Mouse (Mus musculus) heart, embryonic 14.5 days (tissue): ENCODE measurements at regions not wholly inside any gene's neighbourhood (a gene's known extent, or its start where the extent isn't known, plus 50 kb on each side); places are given as distances from the start of the nearest gene placed in this dataset.

Experiments
- ATAC-seq: fragments of 200-750 bp; cut with Nextera tagmentation; 2 replicates; pipeline ENCODE4 v1.8.0; 2017; ENCODE audit warnings: low read depth, moderate TSS enrichment; ENCODE audit not compliant: insufficient number of reproducible peaks, insufficient read depth, low FRiP score
- H3K27ac ChIP-seq, 2 experiments: fragments of 200-500 bp in 1 of 2; fragments of 300-500 bp in 1 of 2; sonication (generic) in 1 of 2; replicated peaks in 1 of 2; 2 replicates each; pipeline ENCODE4 v1.5.1; 2012 to 2014; ENCODE audit warnings: low read depth in 2 of 2, low read length in 2 of 2, control low read depth in 1 of 2, mild to moderate bottlenecking in 1 of 2, mixed read lengths in 1 of 2; ENCODE audit not compliant: control insufficient read depth in 1 of 2, insufficient read depth in 1 of 2
- H3K27me3 ChIP-seq: fragments of 300-500 bp; sonication (generic); 2 replicates; pipeline ENCODE4 v1.6.1; 2014; ENCODE audit warnings: mild to moderate bottlenecking, low read length, control low read depth; ENCODE audit not compliant: control insufficient read depth, insufficient read depth
- H3K36me3 ChIP-seq: fragments of 300-500 bp; sonication (generic); 2 replicates; pipeline ENCODE4 v1.6.1; 2014; ENCODE audit warnings: mild to moderate bottlenecking, control low read depth, low read length, mixed read lengths; ENCODE audit not compliant: control insufficient read depth, insufficient read depth
- H3K4me1 ChIP-seq, 2 experiments: fragments of 200-500 bp in 1 of 2; fragments of 300-500 bp in 1 of 2; sonication (generic) in 1 of 2; 2 replicates each; pipeline ENCODE4 v1.6.1; 2012 to 2014; ENCODE audit warnings: low read length in 2 of 2, control low read depth in 1 of 2, mixed read lengths in 1 of 2; ENCODE audit not compliant: control insufficient read depth in 2 of 2, insufficient read depth in 2 of 2
- H3K4me2 ChIP-seq: fragments of 300-500 bp; sonication (generic); 2 replicates; pipeline ENCODE4 v1.6.1; 2014; ENCODE audit warnings: mild to moderate bottlenecking, low read length
- H3K4me3 ChIP-seq, 2 experiments: fragments of 200-500 bp in 1 of 2; fragments of 300-500 bp in 1 of 2; sonication (generic) in 1 of 2; 2 replicates each; pipeline ENCODE4 v1.5.1; 2012 to 2014; ENCODE audit warnings: low read length in 2 of 2, mild to moderate bottlenecking in 2 of 2, control low read depth in 1 of 2, low read depth in 1 of 2, moderate library complexity in 1 of 2; ENCODE audit not compliant: control insufficient read depth in 1 of 2, insufficient read depth in 1 of 2
- H3K9ac ChIP-seq: fragments of 300-500 bp; sonication (generic); 2 replicates; pipeline ENCODE4 v1.6.1; 2014; ENCODE audit warnings: mild to moderate bottlenecking, low read length
- H3K9me3 ChIP-seq: fragments of 300-500 bp; sonication (generic); 2 replicates; pipeline ENCODE4 v1.6.1; 2016; ENCODE audit warnings: low read length, control low read depth; ENCODE audit not compliant: control insufficient read depth
- WGBS: fragments of 180-500 bp; shearing (Covaris S2); extraction: QIAGEN DNeasy Blood & Tissue Kit; methylation state at CpG from one replicate; pipeline ENCODE4 v1.1.7; 2014; 5-methylcytosine and 5-hydroxymethylcytosine counted together

GRCm38 (mm10) chr10:117941266-117941651 lies 95.4 kb upstream of the Rap1b start:
- H3K9me3 ChIP-seq, result no peaks in the 10 kb centered on the region
- no peaks in the 10 kb centered on the region for H3K36me3 ChIP-seq
- no peaks in the 10 kb centered on the region for H3K27me3 ChIP-seq
- H3K27ac ChIP-seq, result peak overlapping the region; percentile 68 to 71
- WGBS, result 70% methylated on average over 3 of the region's 3 CpGs
- peak overlapping the region; percentile 45 for H3K4me2 ChIP-seq
- H3K4me3 ChIP-seq, result no peak overlapping the region
- ATAC-seq, result no peak
- H3K9ac ChIP-seq, result no peak overlapping the region
- peaks cover 12 to 31% of the 10 kb centered on the region in 2 experiments for H3K4me1 ChIP-seq

DNA sequence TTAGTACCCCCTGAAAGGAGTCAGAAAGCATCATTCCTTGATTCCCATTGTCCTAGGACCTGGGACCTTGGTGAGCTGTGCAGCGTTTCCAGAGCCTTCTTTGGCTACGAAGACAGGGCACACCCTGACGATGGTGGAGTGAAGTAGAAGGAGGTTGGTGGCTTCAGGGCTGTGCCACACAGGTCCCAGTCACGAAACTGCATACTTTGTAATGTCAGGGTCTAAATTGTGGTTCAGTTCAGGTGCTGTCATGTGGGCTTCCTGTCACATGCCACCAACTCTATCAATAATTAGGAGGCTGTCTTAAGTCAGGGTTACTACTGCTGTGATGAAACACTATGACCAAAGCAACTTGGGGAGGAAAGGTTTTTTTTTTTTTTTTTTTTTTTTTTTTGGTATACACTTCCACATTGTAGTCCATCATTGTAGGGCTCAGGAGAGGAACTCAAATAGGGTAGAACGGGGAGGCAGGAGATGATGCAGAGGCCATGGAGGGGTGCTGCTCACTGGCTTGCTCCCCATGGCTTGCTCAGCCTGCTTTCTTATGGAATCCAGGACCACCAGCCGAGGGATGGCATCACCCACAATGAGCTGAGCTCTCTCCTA lies 98.0 kb upstream of the Rap1b start:
- Histone ChIP-seq H3K4me3 (no peak overlapping the region), H3K27me3 (no peaks in the 10 kb centered on the region), H3K4me2 (no peak overlapping the region), H3K9me3 (no peaks in the 10 kb centered on the region), H3K27ac (no peak overlapping the region), H3K4me1 (peaks cover 25 to 31% of the 10 kb centered on the region in 2 experiments), H3K36me3 (no peaks in the 10 kb centered on the region), H3K9ac (no peak overlapping the region)
- WGBS, result 86% methylated on average over 6 of the region's 6 CpGs
- ATAC-seq, result no peak

DNA sequence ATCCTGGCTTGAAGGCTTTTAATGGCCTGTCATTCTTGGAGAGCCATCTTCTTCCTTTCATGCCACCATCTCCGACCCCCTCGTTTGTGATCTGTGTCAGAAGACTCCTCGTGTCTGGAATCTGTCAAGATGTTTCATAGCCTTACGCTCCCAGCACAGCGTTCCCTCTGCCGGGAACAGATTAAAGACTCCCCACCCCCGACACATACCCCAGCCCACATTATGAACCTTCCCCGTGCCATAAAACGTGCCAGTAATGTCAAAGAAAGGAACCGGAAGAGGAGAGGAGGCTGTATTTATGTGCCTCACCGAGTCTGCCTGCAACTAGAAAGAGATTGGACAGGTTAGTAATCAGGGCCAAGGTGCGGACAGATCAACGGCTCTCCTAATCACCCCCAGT lies 101.4 kb upstream of the Rap1b start:
- peak overlapping the region; percentile 54 for H3K4me2 ChIP-seq
- no peak overlapping the region for H3K9ac ChIP-seq
- H3K27me3 ChIP-seq, result no peaks in the 10 kb centered on the region
- ATAC-seq, result no peak
- WGBS, result 12% methylated on average over 13 of the region's 13 CpGs
- no peak overlapping the region for H3K27ac ChIP-seq
- peaks cover 2 to 16% of the 10 kb centered on the region in 2 experiments; a peak in 2 of 4 replicates for H3K4me1 ChIP-seq
- no peaks in the 10 kb centered on the region for H3K9me3 ChIP-seq
- peak overlapping the region in 1 of 2 experiments; percentile 15; a peak in 1 of 4 replicates for H3K4me3 ChIP-seq
- H3K36me3 ChIP-seq, result no peaks in the 10 kb centered on the region

GRCm38 (mm10) chr10:117947911-117948310 lies 102.1 kb upstream of the Rap1b start:
- Histone ChIP-seq H3K27ac (no peak overlapping the region), H3K9ac (no peak overlapping the region), H3K4me2 (peak overlapping the region; percentile 54; the same call in 1 of the 2 replicates), H3K9me3 (no peaks in the 10 kb centered on the region), H3K36me3 (no peaks in the 10 kb centered on the region), H3K4me3 (no peak overlapping the region), H3K4me1 (peaks cover 2 to 16% of the 10 kb centered on the region in 2 experiments; a peak in 2 of 4 replicates), H3K27me3 (no peaks in the 10 kb centered on the region)
- ATAC-seq, result no peak
- WGBS, result 77% methylated on average over 7 of the region's 7 CpGs

DNA sequence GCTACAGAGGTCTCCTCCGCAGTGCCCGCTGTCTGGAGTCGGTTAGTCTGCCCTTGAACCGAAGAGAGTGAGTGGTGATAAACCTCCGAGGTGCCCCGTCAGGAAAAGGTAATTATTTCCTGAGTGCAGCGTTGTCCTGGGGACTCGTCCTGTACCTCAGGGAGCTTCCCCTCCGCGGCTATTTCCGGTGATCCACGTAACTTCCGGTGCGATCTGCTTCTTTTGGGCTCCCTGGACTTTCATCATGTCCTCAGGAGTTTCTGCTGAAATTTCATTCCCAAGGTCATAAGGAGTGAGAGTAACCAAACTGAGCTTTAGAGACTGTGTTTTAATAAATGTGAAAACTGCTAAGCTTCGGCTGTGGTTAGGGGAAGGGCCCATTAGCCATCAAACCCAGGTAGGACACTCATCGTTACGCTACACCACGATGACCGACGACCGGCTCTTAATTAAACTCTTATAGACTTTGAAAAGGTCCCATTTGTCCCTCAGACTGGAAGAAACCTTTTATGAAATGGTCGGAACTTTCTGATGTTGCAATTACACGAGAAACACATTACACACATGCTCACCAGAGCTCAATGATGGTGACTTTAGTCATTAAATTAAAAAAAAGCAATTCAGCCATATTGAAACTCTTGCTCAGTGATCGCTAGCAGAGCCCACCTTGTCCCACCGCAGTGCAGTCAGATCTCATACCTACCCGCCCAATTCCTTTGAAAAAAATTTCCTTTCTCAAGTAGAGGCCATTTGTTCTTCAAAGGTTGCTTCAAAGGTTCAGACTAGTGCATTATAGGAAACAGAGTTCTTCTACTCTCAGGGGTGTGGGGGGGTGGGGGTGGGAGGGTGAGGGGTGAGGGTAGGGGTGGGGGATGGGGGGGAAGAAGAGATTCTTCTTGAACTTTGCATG lies 106.5 kb upstream of the Rap1b start:
- no peaks in the 10 kb centered on the region for H3K36me3 ChIP-seq
- no peaks in the 10 kb centered on the region for H3K27me3 ChIP-seq
- H3K4me1 ChIP-seq, result peaks cover 0 to 7% of the 10 kb centered on the region in 2 experiments; a peak in 2 of 4 replicates
- no peak overlapping the region for H3K4me2 ChIP-seq
- no peak overlapping the region for H3K27ac ChIP-seq
- WGBS, result 66% methylated on average over 26 of the region's 26 CpGs
- H3K4me3 ChIP-seq, result no peak overlapping the region
- no peaks in the 10 kb centered on the region for H3K9me3 ChIP-seq
- ATAC-seq, result no peak
- no peak overlapping the region for H3K9ac ChIP-seq

DNA sequence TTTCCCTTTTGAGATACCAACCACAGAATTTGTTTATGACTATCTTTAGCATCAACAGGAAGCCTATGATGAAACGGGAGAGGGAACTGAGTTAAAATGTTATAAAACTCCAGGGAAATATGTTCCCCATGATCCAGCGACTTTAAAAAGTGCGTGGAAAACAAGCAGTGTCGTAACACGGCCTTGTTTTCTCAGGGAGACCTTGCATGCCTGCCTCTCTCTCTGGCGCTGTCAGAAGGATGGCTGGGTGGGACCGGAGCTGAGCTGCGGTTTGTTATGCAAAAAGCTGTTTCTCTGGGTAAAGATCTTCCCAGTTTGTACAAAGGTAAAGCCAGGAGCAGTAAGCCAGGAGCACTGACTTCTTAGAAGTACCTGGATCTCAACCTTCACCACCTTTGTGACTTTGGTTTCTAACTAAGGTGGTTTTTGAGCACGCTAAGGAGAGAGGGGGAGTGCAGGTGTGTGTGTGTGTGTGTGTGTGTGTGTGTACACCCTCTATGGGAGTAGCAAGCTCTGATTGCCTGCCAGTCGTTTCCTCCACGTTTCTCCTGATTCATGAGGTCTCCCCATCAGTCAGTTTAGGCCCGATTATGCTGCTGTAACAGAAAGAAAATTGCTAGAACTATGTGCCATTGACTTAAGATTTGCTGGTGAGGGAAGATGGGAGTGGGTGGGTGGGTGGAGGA lies 107.3 kb upstream of the Rap1b start:
- no peak for ATAC-seq
- no peaks in the 10 kb centered on the region for H3K9me3 ChIP-seq
- H3K4me3 ChIP-seq, result no peak overlapping the region
- H3K9ac ChIP-seq, result no peak overlapping the region
- no peak overlapping the region for H3K27ac ChIP-seq
- H3K4me2 ChIP-seq, result no peak overlapping the region
- H3K36me3 ChIP-seq, result no peaks in the 10 kb centered on the region
- peaks cover 0 to 3% of the 10 kb centered on the region in 2 experiments; a peak in 1 of 4 replicates for H3K4me1 ChIP-seq
- H3K27me3 ChIP-seq, result no peaks in the 10 kb centered on the region
- 38% methylated on average over 12 of the region's 12 CpGs for WGBS

- no peaks in the 10 kb centered on the region for H3K36me3 ChIP-seq
- H3K9me3 ChIP-seq, result no peaks in the 10 kb centered on the region
- H3K4me1 ChIP-seq, result peaks cover 0 to 3% of the 10 kb centered on the region in 2 experiments; a peak in 1 of 4 replicates
- H3K27ac ChIP-seq, result no peak overlapping the region
- 79% methylated on average over 17 of the region's 17 CpGs for WGBS
- H3K4me2 ChIP-seq, result no peak overlapping the region
- no peak for ATAC-seq
- H3K4me3 ChIP-seq, result no peak overlapping the region
- no peaks in the 10 kb centered on the region for H3K27me3 ChIP-seq
- H3K9ac ChIP-seq, result no peak overlapping the region
These were observed 110.5 kb upstream of the Rap1b start for GRCm38 (mm10) chr10:117956174-117956950.
